Mouse (Mus musculus): Measurements from ENCODE around the gene Slc52a3. TPM values are rescaled to one million over a fixed set of nuclear protein-coding genes. Genes with fewer than 3 reads are reported as not detected.

Slc52a3 gene
- polyA plus RNA-seq, 1 experiment from 2014 or later = 0.17 TPM

GRCm38 (mm10) chr2:152055406-152055805, 59.1 kb downstream of the Slc52a3 start:
- WGBS = 38% methylated on average over 1 of the region's 1 CpGs
- Histone ChIP-seq H3K36me3 (no peaks in the 10 kb centered on the region), H3K4me2 (no peak overlapping the region), H3K4me3 (no peak overlapping the region), H3K27me3 (replicated peaks) (peaks cover 83% of the 10 kb centered on the region), H3K4me1 (no peaks in the 10 kb centered on the region; the same call in 1 of the 2 replicates), H3K27ac (replicated peaks) (no peak overlapping the region), H3K9me3 (no peaks in the 10 kb centered on the region), H3K9ac (no peak overlapping the region)
- no peak for ATAC-seq (ENCODE audit: extremely low read depth, insufficient number of reproducible peaks, low FRiP score, low TSS enrichment)

- Histone ChIP-seq H3K4me1 (no peaks in the 10 kb centered on the region), H3K9me3 (no peaks in the 10 kb centered on the region), H3K9ac (no peak overlapping the region), H3K4me3 (no peak overlapping the region), H3K4me2 (no peak overlapping the region), H3K36me3 (no peaks in the 10 kb centered on the region), H3K27ac (replicated peaks) (no peak overlapping the region), H3K27me3 (replicated peaks) (peaks cover 75% of the 10 kb centered on the region)
- 53% methylated on average over 22 of the region's 22 CpGs for WGBS
- no peak for ATAC-seq (ENCODE audit: extremely low read depth, insufficient number of reproducible peaks, low FRiP score, low TSS enrichment)
These were observed 60.3 kb downstream of the Slc52a3 start for GRCm38 (mm10) chr2:152056368-152057251.

GRCm38 (mm10) chr2:152057252-152057563, 60.9 kb downstream of the Slc52a3 start:
- Histone ChIP-seq H3K9me3 (no peaks in the 10 kb centered on the region), H3K27ac (replicated peaks) (no peak overlapping the region), H3K4me2 (no peak overlapping the region), H3K4me1 (no peaks in the 10 kb centered on the region), H3K9ac (no peak overlapping the region), H3K36me3 (no peaks in the 10 kb centered on the region), H3K27me3 (replicated peaks) (peaks cover 69% of the 10 kb centered on the region), H3K4me3 (no peak overlapping the region)
- 67% methylated on average over 9 of the region's 9 CpGs for WGBS
- ATAC-seq (ENCODE audit: extremely low read depth, insufficient number of reproducible peaks, low FRiP score, low TSS enrichment) = no peak

MicroRNAs within 50 kb of the gene (microRNA counts, 519-probe panel; counts per million panel counts)
- 209 counts per million, percentile 61 among the panel's probes with 10 or more counts for microRNA mmu-miR-1953

Small RNA genes within 50 kb of the gene (microRNA-seq; reads per million reads assigned to microRNA genes)
- gene Mir1953 = not detected

Other genes with a start within 250 kb of the Slc52a3 start
- gene Rspo4, start 153.6 kb upstream of the Slc52a3 start, polyA plus RNA-seq (2015; fragmentation: Nextera tagmentation; extraction: Ambion mirVana) = not detected in 2 replicates
- 0.05 and 0.28 TPM in 2 replicates for gene Angpt4, start 85.3 kb upstream of the Slc52a3 start, polyA plus RNA-seq (2015; fragmentation: Nextera tagmentation; extraction: Ambion mirVana)
- gene Fam110a, start 16.3 kb upstream of the Slc52a3 start, polyA plus RNA-seq (2015; fragmentation: Nextera tagmentation; extraction: Ambion mirVana) = 9.3 and 10.2 TPM in 2 replicates
- 0.04 TPM in 1 of 2 replicates, not detected in the other for gene Scrt2, start 85.0 kb downstream of the Slc52a3 start, polyA plus RNA-seq (2015; fragmentation: Nextera tagmentation; extraction: Ambion mirVana)
- gene Srxn1, start 109.0 kb downstream of the Slc52a3 start, polyA plus RNA-seq (2015; fragmentation: Nextera tagmentation; extraction: Ambion mirVana) = 7.4 and 7.7 TPM in 2 replicates
- gene Tcf15, start 147.1 kb downstream of the Slc52a3 start, polyA plus RNA-seq (2015; fragmentation: Nextera tagmentation; extraction: Ambion mirVana) = 9.2 and 9.4 TPM in 2 replicates
- gene Csnk2a1, start 230.3 kb downstream of the Slc52a3 start, polyA plus RNA-seq (2015; fragmentation: Nextera tagmentation; extraction: Ambion mirVana) = 52.5 and 71.1 TPM in 2 replicates